Mouse (Mus musculus): ENCODE results near the gene Ppp4r4.
A peak's percentile ranks its signal among the peaks of the same experiment; 100 is the strongest.

GRCm38 (mm10) chr12:103494486-103494885 lies 37.6 kb upstream of the Ppp4r4 start:
- TF ChIP-seq CTCF (IDR thresholded peaks at IDR 0.05; ENCODE audit: borderline replicate concordance, control insufficient read depth, extremely low read depth, insufficient read depth, low read length, poor library complexity) (peak; percentile 59; the same call in 1 of the 2 replicates), POLR2A (IDR thresholded peaks at IDR 0.05; ENCODE audit: control insufficient read depth, extremely low read depth, insufficient read depth, low read length, poor library complexity) (no peak)

All from thymus, adult 2 months (tissue).